Mouse (Mus musculus) G1E (cell line): Measurements from ENCODE around the gene Trabd.

Source experiments
- CTCF ChIP-seq: IDR thresholded peaks from 2 replicates; pipeline ENCODE4 v1.5.1; 2012; ENCODE audit warnings: low read depth, low read length, inconsistent platforms, mixed read lengths
- GATA1 ChIP-seq: IDR thresholded peaks from 2 replicates; pipeline ENCODE4 v1.6.1; 2012; ENCODE audit warnings: borderline replicate concordance, low read length, inconsistent platforms, mixed read lengths
- TAL1 ChIP-seq: conservative IDR thresholded peaks from 2 replicates; pipeline ENCODE4 v1.6.1; 2012; ENCODE audit warnings: low read depth, low read length, inconsistent platforms, mixed read lengths

DNA sequence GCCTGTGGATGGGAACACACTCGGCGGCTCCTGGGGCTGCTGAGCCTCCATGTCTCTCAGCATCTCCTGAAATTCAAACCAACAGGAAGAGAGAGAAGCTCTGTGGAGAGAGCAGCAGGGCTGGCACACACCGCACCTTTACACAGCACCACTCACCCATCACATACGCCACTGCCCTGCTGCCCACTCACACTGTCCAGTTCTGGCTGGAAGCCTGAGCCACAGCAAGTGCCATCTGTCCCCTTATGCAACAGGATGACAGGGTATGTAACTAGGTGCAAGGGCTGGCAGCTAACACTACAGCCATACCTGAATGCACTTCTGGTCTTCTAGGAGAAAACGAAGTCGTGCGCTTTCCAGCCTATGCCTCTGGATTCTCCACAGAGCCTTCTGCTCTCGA lies 29.5 kb downstream of the Trabd start:
- TF ChIP-seq CTCF (no peak), TAL1 (no peak), GATA1 (no peak)
